Mouse (Mus musculus): ENCODE results near the gene Rnf113a2. TPM values are rescaled to one million over a fixed set of nuclear protein-coding genes. Genes with fewer than 3 reads are reported as not detected.
A peak's percentile ranks its signal among the peaks of the same experiment; 100 is the strongest.

The Rnf113a2 gene
- polyA plus RNA-seq, 1 experiment = 5.6 TPM

GRCm38 (mm10) chr12:84407874-84408818 is 8.8 kb upstream of the Rnf113a2 start:
- Histone ChIP-seq H3K4me1 (ENCODE audit: control insufficient read depth, insufficient read depth, low read length) (peaks cover under 1% of the 10 kb centered on the region; the same call in 1 of the 2 replicates), H3K4me3 (ENCODE audit: insufficient read depth, low read depth, low read length) (peak overlapping the region; percentile 90), H3K27me3 (replicated peaks; ENCODE audit: control insufficient read depth, insufficient read depth, low read length) (no peaks in the 10 kb centered on the region), H3K36me3 (ENCODE audit: control insufficient read depth, insufficient read depth, low read length) (no peaks in the 10 kb centered on the region), H3K27ac (ENCODE audit: insufficient read depth, low read depth, low read length) (peak overlapping the region; percentile 90)
- 1% methylated on average over 44 of the region's 52 CpGs for WGBS
- DNase-seq = peak; percentile 37
- TF ChIP-seq CTCF (conservative IDR thresholded peaks at IDR 0.05; ENCODE audit: insufficient read depth, insufficient read length, low read depth, low read length) (0 out of 2 replicates have a peak, but pooled peaks have one; percentile 6), POLR2A (IDR thresholded peaks at IDR 0.05; ENCODE audit: low read depth, low read length) (no peak)

- Histone ChIP-seq H3K27ac (ENCODE audit: insufficient read depth, low read depth, low read length) (peak within 1 kb of the TSS; percentile 90), H3K4me1 (ENCODE audit: control insufficient read depth, insufficient read depth, low read length) (no peaks in the 10 kb centered on the region; the same call in 1 of the 2 replicates), H3K36me3 (ENCODE audit: control insufficient read depth, insufficient read depth, low read length) (no peaks in the 10 kb centered on the region), H3K27me3 (replicated peaks; ENCODE audit: control insufficient read depth, insufficient read depth, low read length) (no peaks in the 10 kb centered on the region), H3K4me3 (ENCODE audit: insufficient read depth, low read depth, low read length) (peak within 1 kb of the TSS; percentile 90)
- WGBS = under 1% methylated on average over 56 of the region's 63 CpGs
- TF ChIP-seq POLR2A (IDR thresholded peaks at IDR 0.05; ENCODE audit: low read depth, low read length) (peak; percentile 16), CTCF (conservative IDR thresholded peaks at IDR 0.05; ENCODE audit: insufficient read depth, insufficient read length, low read depth, low read length) (no peak)
- DNase-seq = peak; percentile 94
Measured at GRCm38 (mm10) chr12:84408819-84409507, 8.0 kb upstream of the Rnf113a2 start, which contains the start of the genes Entpd5 and Bbof1. Gene Entpd5 (minus strand): TSS chr12:84409029. Gene Bbof1 (plus strand): TSS chr12:84409071.

GRCm38 (mm10) chr12:84417605-84417922 is 568 bp downstream of the Rnf113a2 start:
- no peak for DNase-seq
- peak overlapping the region; percentile 63; the same call in 1 of the 2 replicates for H3K27ac ChIP-seq (ENCODE audit: insufficient read depth, low read depth, low read length)
- no peaks in the 10 kb centered on the region for H3K36me3 ChIP-seq (ENCODE audit: control insufficient read depth, insufficient read depth, low read length)
- no peaks in the 10 kb centered on the region for H3K4me1 ChIP-seq (ENCODE audit: control insufficient read depth, insufficient read depth, low read length)
- no peaks in the 10 kb centered on the region for H3K27me3 ChIP-seq (replicated peaks; ENCODE audit: control insufficient read depth, insufficient read depth, low read length)
- TF ChIP-seq POLR2A (IDR thresholded peaks at IDR 0.05; ENCODE audit: low read depth, low read length) = no peak
- TF ChIP-seq CTCF (conservative IDR thresholded peaks at IDR 0.05; ENCODE audit: insufficient read depth, insufficient read length, low read depth, low read length) = no peak
- H3K4me3 ChIP-seq (ENCODE audit: insufficient read depth, low read depth, low read length) = peak overlapping the region; percentile 83
- WGBS = 34% methylated on average over 18 of the region's 18 CpGs

- DNase-seq = no peak
- no peak for TF ChIP-seq POLR2A (IDR thresholded peaks at IDR 0.05; ENCODE audit: low read depth, low read length)
- TF ChIP-seq CTCF (conservative IDR thresholded peaks at IDR 0.05; ENCODE audit: insufficient read depth, insufficient read length, low read depth, low read length) = no peak
- Histone ChIP-seq H3K4me1 (ENCODE audit: control insufficient read depth, insufficient read depth, low read length) (no peaks in the 10 kb centered on the region), H3K36me3 (ENCODE audit: control insufficient read depth, insufficient read depth, low read length) (no peaks in the 10 kb centered on the region), H3K27ac (ENCODE audit: insufficient read depth, low read depth, low read length) (no peak overlapping the region), H3K4me3 (ENCODE audit: insufficient read depth, low read depth, low read length) (no peak overlapping the region), H3K27me3 (replicated peaks; ENCODE audit: control insufficient read depth, insufficient read depth, low read length) (no peaks in the 10 kb centered on the region)
- 61% methylated on average over 3 of the region's 3 CpGs for WGBS
Measured at GRCm38 (mm10) chr12:84423990-84424389, 7.0 kb downstream of the Rnf113a2 start.

- H3K4me1 ChIP-seq (ENCODE audit: control insufficient read depth, insufficient read depth, low read length) = no peaks in the 10 kb centered on the region
- no peak for TF ChIP-seq CTCF (conservative IDR thresholded peaks at IDR 0.05; ENCODE audit: insufficient read depth, insufficient read length, low read depth, low read length)
- TF ChIP-seq POLR2A (IDR thresholded peaks at IDR 0.05; ENCODE audit: low read depth, low read length) = no peak
- no peaks in the 10 kb centered on the region for H3K27me3 ChIP-seq (replicated peaks; ENCODE audit: control insufficient read depth, insufficient read depth, low read length)
- peaks cover 19% of the 10 kb centered on the region for H3K36me3 ChIP-seq (ENCODE audit: control insufficient read depth, insufficient read depth, low read length)
- H3K4me3 ChIP-seq (ENCODE audit: insufficient read depth, low read depth, low read length) = no peak overlapping the region
- no peak for DNase-seq
- H3K27ac ChIP-seq (ENCODE audit: insufficient read depth, low read depth, low read length) = no peak overlapping the region
- WGBS = 66% methylated on average over 2 of the region's 2 CpGs
Measured at GRCm38 (mm10) chr12:84429825-84430224, 12.8 kb downstream of the Rnf113a2 start.

- no peak for DNase-seq
- H3K36me3 ChIP-seq (ENCODE audit: control insufficient read depth, insufficient read depth, low read length) = peaks cover 9% of the 10 kb centered on the region; the same call in 1 of the 2 replicates
- no peak overlapping the region for H3K4me3 ChIP-seq (ENCODE audit: insufficient read depth, low read depth, low read length)
- no peak for TF ChIP-seq CTCF (conservative IDR thresholded peaks at IDR 0.05; ENCODE audit: insufficient read depth, insufficient read length, low read depth, low read length)
- TF ChIP-seq POLR2A (IDR thresholded peaks at IDR 0.05; ENCODE audit: low read depth, low read length) = no peak
- 72% methylated on average over 2 of the region's 2 CpGs for WGBS
- no peaks in the 10 kb centered on the region for H3K4me1 ChIP-seq (ENCODE audit: control insufficient read depth, insufficient read depth, low read length)
- no peak overlapping the region for H3K27ac ChIP-seq (ENCODE audit: insufficient read depth, low read depth, low read length)
- H3K27me3 ChIP-seq (replicated peaks; ENCODE audit: control insufficient read depth, insufficient read depth, low read length) = no peaks in the 10 kb centered on the region
Measured at GRCm38 (mm10) chr12:84438697-84439096, 21.7 kb downstream of the Rnf113a2 start.

Data from kidney, adult 2 months (tissue).